Mouse (Mus musculus): Measurements from ENCODE around the gene Actn1. TPM values are rescaled to one million over a fixed set of nuclear protein-coding genes. Genes with fewer than 3 reads are reported as not detected.

Gene Actn1
- total and polyA plus RNA-seq, 3 experiments = 13.9 to 49.3 (median 31.0) TPM

DNA sequence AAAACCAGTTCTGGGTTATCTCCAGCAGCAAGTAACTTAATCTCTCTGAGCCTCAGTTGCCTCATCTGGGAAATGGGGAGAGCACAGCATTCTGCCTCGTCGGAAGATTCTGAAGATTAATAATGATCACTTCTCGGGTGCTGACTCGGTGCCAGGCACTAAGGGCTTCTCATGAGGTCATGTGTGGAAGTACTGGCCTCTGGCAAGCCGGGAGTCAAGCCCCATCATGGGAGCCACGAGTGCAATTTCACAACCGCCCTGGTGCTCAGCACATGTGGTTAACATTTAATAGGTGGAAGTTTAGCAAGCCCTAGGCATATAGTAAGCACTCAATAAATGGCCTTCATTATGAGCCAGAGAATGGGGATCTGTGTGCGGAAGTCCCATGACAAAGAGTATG, 125.0 kb downstream of the Actn1 start:
- DNase-seq = peak; percentile 31

DNA sequence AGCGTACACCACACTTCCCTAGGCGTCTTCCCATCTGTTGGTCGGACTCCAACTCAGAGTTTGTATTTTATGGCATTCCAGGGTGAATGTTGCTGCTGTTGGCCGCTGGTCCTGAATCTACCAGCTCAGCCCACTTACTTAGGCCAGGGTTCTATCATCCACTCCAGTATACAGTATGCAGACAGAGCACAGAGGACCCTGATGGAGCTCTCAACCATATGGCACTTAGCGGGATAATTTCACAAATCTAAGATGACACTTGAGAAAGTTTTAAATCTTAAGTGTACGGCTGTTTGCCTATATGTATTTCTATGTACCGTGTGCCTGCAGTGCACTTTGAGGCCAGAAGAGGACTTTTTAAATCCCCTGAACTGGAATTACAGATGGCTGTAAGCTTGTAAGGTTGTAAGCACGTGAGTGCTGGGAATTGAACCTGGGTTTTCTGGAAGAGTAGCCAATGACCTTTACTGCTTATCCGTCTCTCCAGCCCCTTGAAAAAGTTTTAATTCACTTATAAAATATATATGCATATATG, 127.1 kb downstream of the Actn1 start:
- DNase-seq = no peak

DNA sequence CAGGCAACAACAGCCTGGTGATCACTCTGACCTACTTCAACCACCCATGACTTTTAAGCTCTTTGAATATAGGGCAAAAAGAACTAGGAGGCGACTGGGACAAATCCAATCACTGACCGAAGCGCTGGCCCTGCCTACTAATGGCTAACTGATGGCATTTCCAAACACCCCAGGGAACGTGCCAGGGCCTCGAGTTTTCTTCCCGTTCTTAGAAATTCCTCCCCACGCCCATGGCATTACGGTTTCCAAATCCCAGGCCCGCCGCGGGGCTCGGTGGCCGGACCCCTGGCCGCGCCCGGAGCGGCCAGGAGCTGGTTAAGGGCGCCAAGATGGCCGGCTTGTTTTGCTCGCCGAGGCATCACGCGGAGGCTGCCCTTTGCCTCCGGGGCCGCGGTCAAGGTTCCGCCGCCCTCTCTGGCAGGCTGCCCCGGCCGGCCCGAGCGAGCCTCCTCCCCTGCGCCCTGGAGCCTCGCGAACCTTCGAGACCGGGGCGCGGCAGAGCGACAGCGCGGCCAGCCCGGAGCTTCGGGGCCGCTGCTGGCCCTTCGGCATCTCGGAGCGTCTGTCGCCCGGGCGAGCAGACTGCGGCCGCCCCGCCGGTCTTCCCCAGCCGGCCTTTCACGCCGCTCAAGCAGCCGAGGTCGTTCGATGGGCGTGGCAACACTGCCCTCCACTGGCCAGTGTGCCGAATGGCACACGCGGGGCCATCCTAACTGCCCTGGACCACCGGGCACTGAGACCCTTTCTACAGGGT, 127.7 kb downstream of the Actn1 start:
- peak; percentile 96 for DNase-seq

DNA sequence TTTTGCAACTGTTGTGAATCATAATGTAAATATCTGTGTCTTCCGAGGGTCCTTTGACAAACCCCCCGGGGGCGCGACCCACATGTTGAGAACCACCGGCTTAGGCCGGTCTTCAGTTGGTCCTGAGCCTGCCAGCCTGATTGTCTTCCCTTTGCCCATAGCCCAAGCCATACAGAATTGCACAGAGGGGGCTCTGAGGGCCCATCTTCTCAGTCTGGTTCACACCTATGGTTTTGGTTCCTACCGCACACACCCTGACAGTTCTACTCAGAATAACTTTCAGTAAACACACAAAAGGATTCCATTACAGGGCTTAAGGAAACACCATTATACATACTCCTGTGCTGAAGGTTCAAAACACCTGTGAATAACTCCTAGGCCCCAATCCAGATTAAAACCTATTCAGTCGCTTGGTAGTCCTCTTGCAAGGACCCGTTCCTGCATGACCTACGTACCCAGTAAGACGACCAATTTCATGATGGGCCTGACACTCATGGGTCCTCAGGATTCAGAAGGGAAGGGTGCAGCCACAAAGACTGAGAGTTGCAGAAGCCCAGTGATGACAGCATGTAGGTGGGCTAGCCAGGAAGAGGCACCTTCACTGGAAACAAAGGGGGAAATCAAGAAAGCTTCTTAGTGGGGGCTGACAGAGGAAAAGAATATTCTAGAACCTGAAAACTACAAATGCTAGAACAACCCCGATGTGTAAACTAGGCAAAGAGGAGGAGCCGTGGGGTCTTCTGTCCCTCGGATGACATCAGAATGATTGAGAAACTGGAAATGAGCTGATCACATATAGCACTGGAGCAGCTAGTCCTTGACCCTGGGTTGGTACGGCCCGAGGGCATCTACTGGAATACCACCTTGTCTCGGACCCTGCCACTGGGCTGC, 128.6 kb downstream of the Actn1 start:
- peak; percentile 25 for DNase-seq

DNA sequence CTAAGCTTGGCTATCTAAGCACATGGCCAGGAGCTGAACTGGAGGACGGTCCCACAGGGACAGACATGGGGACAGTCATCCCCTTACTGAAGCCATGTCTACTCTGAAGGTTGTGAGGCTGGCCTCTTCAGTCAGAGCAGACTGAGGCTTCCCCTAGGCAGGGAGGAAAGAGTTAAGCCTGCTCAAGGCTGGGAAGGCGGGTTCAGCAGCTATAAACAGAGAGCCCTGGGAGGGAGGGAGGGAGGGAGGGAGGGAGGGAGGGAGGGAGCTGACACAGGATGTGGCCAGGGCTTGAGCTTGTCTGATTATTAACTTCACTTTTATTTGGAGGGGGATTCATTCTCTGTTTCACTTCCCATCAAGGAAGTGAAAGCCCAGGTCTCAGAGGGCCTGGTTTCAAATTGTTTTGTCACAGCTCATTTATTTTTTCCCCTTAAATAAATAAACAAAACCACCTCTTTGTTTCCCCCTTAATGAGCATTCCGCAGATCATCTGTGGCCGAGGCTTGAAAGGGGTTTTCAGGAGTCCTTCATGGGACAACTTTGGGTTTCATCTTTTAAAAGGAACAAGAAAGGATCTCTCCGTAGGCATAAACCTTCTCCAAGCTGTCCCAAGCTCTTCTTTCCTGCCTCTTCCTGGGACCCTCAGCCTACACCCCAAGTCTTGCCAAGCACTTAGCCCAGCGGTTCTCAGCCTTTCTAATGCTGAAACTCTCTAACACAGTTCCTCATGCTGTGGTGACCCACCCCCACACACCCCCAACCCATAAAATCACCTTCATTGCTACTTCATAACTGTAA, 129.4 kb downstream of the Actn1 start:
- DNase-seq = peak; percentile 62

DNA sequence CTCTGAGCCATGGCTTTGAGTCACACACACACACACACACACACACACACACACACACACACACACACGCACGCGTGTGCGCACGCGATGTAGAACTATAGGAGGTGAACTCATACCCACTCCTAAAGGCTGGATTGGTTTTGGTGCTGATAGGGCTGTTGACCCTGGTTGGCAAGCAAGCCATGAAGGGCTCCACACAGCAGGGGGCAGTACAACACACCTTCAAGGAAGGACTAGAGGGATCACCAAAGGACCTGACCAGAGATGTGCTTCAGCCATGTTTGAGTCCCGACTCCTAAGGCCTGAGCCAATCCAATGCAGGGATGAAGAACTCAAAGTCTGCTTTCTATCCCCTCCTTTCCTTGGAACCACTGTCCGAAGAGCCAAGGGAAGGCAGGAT, 130.6 kb downstream of the Actn1 start:
- peak; percentile 42 for DNase-seq

DNA sequence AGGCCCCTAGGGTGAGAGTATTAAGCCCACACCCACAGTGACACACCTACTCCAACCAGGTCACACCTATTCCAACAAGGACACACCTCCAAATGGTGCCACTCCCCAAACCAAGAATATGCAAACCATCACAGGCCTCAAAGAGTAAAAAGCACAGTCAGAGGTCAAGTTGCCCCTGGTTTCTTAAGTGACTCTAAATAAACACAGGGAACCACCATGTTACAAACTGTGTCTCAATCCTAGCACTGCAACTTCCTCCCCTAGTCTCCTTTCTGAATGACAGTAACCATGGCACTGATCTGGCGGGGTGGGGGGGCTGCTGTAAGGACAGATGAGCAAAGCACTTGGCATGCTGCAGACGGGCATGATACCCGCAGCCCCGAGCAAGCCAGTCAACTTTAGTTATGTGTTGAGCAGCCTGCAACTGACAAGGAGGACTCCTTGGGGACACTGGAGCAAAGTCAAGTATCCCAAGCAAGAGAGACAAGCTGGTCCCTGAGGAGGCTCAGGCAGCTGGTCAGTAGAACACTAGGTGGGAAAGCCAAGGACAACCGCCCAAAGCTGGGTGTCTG, 132.9 kb downstream of the Actn1 start:
- DNase-seq = peak; percentile 25

DNA sequence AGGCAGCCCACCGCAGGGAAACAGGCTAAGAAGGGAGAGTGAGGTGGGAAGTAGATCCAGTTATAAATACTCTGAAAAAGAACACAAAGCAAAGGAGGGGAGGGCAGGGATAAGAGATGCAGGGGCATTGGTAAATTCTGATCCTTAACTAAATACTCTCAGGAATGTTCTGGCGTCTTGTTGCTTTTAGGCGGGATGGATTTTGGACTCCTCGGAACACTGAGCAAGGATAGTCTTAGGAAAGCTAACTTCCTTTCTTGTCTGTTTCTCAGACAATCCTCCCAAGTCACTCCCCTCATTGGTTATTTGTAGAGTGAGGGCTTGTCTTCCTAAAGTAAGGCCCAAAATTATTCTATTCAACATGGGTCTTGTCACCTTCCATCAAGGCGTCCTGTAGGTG, 134.9 kb downstream of the Actn1 start:
- no peak for DNase-seq

DNA sequence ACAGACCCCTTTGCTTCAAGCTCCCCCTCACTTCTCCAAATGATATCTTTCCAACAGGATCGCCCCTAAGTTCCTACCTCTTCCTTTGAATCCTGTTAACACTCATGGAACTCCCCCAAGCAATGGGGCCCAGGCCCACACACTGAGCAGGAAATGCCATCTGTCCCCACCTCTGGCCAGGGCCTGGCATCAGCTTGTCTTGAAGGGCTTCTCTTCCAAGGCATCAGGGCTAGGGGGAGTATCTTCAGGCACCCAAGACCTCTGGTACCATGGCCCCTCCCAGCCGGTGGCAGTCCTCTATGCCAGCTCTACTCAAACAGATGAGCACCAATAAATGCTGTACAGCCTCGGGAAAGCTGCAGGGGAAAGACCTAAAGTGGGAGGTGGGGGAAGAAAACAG, 135.4 kb downstream of the Actn1 start:
- DNase-seq = no peak

DNA sequence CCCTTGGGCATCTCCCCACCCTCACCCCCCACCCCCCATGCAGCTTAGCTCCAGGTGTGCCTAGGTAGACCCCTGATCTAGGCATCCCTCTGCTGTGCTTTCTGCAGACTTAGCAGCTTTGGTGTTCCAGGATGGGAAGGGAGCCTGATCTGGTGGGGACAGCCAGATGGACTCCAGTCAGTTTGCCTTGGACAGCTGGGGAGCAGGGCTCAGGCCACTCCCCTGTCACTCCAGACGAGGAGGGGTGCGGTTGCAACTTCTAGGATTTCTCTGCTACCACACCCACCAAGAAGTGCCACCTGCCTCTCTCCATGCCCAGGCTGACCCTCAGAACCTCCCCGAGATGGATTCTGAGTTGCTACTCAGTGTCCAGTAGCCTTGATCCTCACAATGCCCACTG, 136.0 kb downstream of the Actn1 start:
- DNase-seq = no peak

DNA sequence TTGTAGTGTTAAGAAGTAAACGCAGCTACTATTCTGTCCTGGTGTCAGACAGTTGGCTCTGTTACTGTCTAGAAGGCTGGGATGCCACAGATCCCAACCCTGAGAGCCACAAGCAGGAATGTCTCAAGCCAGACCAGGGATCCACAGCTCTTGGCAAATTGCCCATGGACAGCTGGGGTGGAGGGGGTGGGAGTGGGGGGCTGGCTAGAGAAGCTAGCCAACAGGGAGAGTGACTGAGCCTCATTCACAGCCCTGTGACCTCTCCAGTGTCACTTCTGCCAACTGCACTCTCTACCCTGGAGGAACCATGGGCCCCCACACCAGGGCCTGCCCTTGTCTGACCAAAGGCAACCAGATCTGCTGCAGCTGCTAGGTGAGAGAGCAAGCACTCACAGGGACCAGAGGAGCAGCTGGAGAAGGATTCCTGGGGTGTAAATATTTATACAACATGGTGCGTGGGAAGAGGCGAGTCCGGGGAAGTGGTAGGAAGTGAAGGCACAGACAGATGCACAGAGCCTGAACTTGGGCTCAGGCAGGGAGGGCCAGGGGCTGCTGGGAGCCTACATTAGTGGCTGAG, 136.9 kb downstream of the Actn1 start:
- no peak for DNase-seq

DNA sequence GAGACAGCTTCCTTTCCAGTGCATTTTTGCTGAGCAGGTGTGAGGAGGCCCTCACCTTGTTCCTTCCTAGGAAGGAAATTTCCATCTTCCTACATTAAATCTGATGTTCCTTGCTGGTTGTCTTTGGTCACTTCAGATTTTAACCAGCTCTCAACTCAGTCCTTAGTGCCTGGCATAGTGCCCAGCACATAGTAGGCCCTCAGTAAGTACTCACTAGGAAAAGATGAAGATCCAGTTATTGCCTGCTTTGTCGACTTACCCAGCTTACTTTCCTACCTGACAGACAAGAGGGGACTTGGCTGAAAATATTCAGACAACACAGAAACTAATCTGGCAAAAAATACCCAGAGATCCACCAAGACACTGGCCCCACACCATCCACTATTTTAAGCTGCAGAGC, 138.7 kb downstream of the Actn1 start:
- no peak for DNase-seq

DNA sequence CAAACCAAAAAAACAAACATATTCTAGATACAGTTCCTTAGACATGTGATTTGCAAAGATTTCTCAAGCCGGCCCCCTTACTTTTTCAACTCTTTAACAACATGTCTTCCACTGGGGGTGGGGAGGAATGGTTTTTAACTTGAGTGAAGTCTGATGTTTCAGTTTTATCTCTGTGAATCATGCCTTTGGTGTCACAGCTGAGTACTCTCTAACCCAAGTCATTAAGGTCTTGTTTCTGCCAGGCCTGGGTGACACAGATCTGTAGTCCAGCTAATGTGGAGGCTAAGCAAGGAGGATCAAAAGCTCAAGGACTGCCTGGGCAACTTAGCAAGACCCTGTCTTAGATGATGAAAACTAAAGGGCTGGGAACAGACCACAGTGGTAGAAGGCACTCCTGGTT, 141.6 kb downstream of the Actn1 start:
- DNase-seq = peak; percentile 42

Other genes starting within 250 kb of the Actn1 start
- 100 to 1,000 TPM; 191 to 215 TPM for gene Zfp36l1, start 147.4 kb downstream of the Actn1 start, total RNA-seq (2021)
- gene Zfp36l1, start 147.4 kb downstream of the Actn1 start, polyA plus RNA-seq (2012; rRNA removed) = 458 and 470 TPM in 2 replicates
- gene Dcaf5, start 176.2 kb upstream of the Actn1 start, total RNA-seq (2021) = 10 to 100 TPM; 29.0 to 32.5 TPM
- gene Dcaf5, start 176.2 kb upstream of the Actn1 start, polyA plus RNA-seq (2012; rRNA removed) = 19.6 and 20.7 TPM in 2 replicates
- 10 to 100 TPM; 16.3 to 20.5 TPM for gene Exd2, start 202.7 kb upstream of the Actn1 start, total RNA-seq (2021)
- gene Exd2, start 202.7 kb upstream of the Actn1 start, polyA plus RNA-seq (2012; rRNA removed) = 7.1 and 7.8 TPM in 2 replicates

Data from adrenal gland, adult 2 months (tissue).